Mouse (Mus musculus) lung, adult 2 months (tissue): ENCODE measurements at regions not wholly inside any gene's neighbourhood (a gene's known extent, or its start where the extent isn't known, plus 50 kb on each side); places are given as distances from the start of the nearest gene placed in this dataset.
A peak's percentile ranks its signal among the peaks of the same experiment; 100 is the strongest.

ENCODE experiments used
- DNase-seq: peaks from one replicate; pipeline ENCODE4 v3.0.0; 2022
- H3K4me1 ChIP-seq: fragments of 200-500 bp; 2 replicates; pipeline ENCODE4 v1.6.1; 2011; ENCODE audit warnings: low read length; ENCODE audit not compliant: control insufficient read depth, insufficient read depth
- H3K4me3 ChIP-seq: fragments of 200-500 bp; replicated peaks from 2 replicates; pipeline ENCODE3; 2011; ENCODE audit warnings: low read depth, mild to moderate bottlenecking, control low read depth, low read length; ENCODE audit errors: extremely low read depth
- CTCF ChIP-seq: fragments of 200-500 bp; IDR thresholded peaks from 2 replicates; pipeline ENCODE4 v1.5.1; 2011; ENCODE audit warnings: mild to moderate bottlenecking, low read length, control low read depth; ENCODE audit not compliant: insufficient read depth
- POLR2A ChIP-seq: fragments of 200-500 bp; IDR thresholded peaks from 2 replicates; pipeline ENCODE4 v1.6.1; 2011; ENCODE audit warnings: low read depth, mild to moderate bottlenecking, control low read depth, low read length, borderline replicate concordance; ENCODE audit errors: extremely low read depth
- WGBS: fragments of 180-500 bp; shearing (Covaris S2); methylation state at CpG from one replicate; pipeline ENCODE4 v1.1.7; 2018; 5-methylcytosine and 5-hydroxymethylcytosine counted together

DNA sequence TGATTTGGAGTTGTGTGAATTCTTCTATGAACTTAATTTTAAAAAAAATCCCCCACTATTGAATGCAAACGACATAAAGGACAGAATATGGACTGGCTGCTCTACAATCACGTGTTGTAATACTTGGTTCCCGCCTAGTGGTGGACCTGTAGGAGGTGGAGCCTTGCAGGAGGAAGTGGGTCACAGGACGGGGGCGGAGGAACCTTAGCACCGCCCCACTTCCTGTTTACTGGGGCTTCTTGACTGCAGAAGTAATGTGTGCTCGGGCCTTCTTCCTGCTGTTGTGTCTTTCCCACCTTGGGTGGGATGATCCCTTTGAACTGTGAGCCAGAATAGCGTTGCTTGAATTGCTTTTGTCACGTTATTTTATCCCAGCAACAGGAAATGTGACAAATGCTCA lies 52.2 kb upstream of the Tmem108 start:
- no peak for TF ChIP-seq CTCF
- TF ChIP-seq POLR2A: no peak
- DNase-seq: no peak
- Histone ChIP-seq H3K4me3 (no peak overlapping the region), H3K4me1 (no peaks in the 10 kb centered on the region)
- WGBS: 78% methylated on average over 9 of the region's 9 CpGs

GRCm38 (mm10) chr9:103818998-103819397 lies 57.4 kb upstream of the Tmem108 start:
- TF ChIP-seq CTCF: no peak
- no peak for TF ChIP-seq POLR2A
- H3K4me1 ChIP-seq: no peaks in the 10 kb centered on the region
- no peak overlapping the region for H3K4me3 ChIP-seq
- WGBS: 69% methylated on average over 2 of the region's 2 CpGs
- no peak for DNase-seq

- no peaks in the 10 kb centered on the region for H3K4me1 ChIP-seq
- DNase-seq: no peak
- no peak overlapping the region for H3K4me3 ChIP-seq
- 78% methylated on average over 3 of the region's 3 CpGs for WGBS
- TF ChIP-seq CTCF: no peak
- TF ChIP-seq POLR2A: no peak
Measured at GRCm38 (mm10) chr9:103821632-103822031, 60.0 kb upstream of the Tmem108 start.

GRCm38 (mm10) chr9:103823491-103823890 lies 61.9 kb upstream of the Tmem108 start:
- WGBS: 70% methylated on average over 3 of the region's 3 CpGs
- no peak for TF ChIP-seq CTCF
- no peak for TF ChIP-seq POLR2A
- H3K4me3 ChIP-seq: no peak overlapping the region

DNA sequence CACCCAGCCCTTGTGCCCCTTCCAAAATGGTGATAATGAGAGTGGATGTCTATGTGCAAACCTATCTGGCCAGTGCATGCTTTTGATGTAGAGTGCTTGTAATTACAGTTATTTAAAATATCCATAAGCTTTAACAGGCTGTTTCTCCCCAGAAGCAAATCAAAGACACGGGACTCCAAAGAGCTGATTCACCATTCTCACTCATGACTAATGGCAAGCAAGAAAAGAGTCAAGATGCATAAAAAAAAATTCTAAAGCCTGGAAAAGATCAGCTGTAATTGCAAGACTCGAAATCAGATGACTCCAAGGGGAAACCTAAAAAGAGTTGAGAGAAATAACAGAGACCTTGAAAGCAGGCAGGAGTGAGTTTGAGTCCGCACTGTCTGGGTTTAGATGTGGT lies 79.6 kb upstream of the Tmem108 start:
- H3K4me1 ChIP-seq: no peaks in the 10 kb centered on the region
- 67% methylated on average over 3 of the region's 3 CpGs for WGBS
- no peak for TF ChIP-seq POLR2A
- no peak for TF ChIP-seq CTCF
- no peak overlapping the region for H3K4me3 ChIP-seq
- DNase-seq: no peak

More at GRCm38 (mm10) chr9:103823491-103823890, 61.9 kb upstream of the Tmem108 start:
- H3K4me1 ChIP-seq: no peaks in the 10 kb centered on the region
- DNase-seq: no peak

DNA sequence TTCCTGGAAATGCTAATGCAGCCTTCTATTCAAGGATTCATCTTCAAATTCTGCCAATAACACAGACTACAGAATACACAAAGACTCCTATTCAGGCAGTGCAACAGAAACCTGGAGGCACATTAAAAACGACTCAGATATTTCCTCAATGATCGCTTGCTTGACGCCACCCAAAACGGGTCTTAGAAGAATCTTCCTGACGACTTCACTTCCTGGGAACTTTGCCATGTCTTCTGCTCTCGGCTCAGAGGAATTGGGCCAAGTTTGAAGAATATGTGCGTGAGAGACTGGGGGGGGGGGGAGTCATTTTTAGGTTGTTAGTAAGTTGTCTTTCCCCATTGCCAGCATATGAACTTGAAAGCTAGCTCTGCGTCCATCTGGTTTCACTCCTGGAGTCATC lies 82.2 kb upstream of the Tmem108 start:
- 63% methylated on average over 8 of the region's 8 CpGs for WGBS
- no peak for DNase-seq

DNA sequence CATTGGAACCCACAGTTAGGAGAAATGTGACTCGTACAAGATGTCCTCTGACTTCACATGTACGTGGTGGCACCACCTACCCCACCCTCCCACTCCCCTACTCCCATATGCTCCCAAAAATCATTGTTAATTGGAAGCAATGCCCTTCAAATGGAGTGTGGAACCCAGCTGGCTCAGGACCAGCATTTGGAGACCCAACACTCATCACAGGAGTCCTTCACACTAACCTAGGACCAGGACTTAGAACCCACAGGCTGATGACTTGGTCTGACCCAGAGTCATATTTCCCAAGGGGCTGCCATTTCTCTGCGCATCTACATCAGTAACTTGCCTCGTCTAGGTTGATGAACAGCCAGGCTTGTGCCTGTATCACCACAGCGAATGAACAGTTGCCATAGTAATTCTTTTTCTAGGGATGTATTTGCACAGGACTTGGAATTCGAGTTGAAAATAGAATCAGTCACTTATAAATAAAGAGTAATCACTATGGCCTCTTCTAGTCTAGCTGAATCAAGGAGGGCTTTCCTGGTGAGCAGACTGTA lies 84.3 kb upstream of the Tmem108 start:
- no peak for TF ChIP-seq POLR2A
- TF ChIP-seq CTCF: no peak
- DNase-seq: no peak
- 66% methylated on average over 6 of the region's 6 CpGs for WGBS
- H3K4me1 ChIP-seq: no peaks in the 10 kb centered on the region
- no peak overlapping the region for H3K4me3 ChIP-seq

More for the DNA sequence above, 82.2 kb upstream of the Tmem108 start:
- H3K4me3 ChIP-seq: no peak overlapping the region
- H3K4me1 ChIP-seq: no peaks in the 10 kb centered on the region
- TF ChIP-seq POLR2A: no peak
- no peak for TF ChIP-seq CTCF

- H3K4me3 ChIP-seq: no peak overlapping the region
- H3K4me1 ChIP-seq: no peaks in the 10 kb centered on the region
- WGBS: 42% methylated on average over 7 of the region's 7 CpGs
- TF ChIP-seq POLR2A (no peak), CTCF (no peak)
- no peak for DNase-seq
Measured at GRCm38 (mm10) chr9:103847931-103848330, 86.3 kb upstream of the Tmem108 start.

DNA sequence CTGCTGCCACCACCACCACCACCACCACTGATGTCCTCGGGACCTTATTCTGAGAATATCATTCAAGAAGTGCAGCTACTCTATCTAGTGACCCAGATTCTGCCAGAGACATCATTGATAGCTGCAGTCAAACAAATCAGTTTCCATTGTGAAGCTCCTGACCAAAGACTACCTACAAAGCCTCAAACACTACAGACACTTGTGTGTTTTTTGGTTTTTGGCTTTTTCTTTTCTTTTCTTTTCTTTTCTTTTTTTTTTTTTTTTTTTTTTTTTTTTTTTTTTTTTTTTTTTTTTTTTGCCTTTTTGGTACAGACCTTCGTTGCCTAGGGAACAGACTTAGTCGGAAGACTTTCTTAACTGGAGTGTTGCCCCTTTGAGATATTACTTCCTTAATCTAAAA lies 87.4 kb upstream of the Tmem108 start:
- no peak for DNase-seq
- Histone ChIP-seq H3K4me3 (no peak overlapping the region), H3K4me1 (no peaks in the 10 kb centered on the region)
- no peak for TF ChIP-seq CTCF
- TF ChIP-seq POLR2A: no peak
- WGBS: 64% methylated on average over 3 of the region's 3 CpGs

- H3K4me1 ChIP-seq: no peaks in the 10 kb centered on the region
- 62% methylated on average over 2 of the region's 2 CpGs for WGBS
- H3K4me3 ChIP-seq: no peak overlapping the region
- TF ChIP-seq CTCF (no peak), POLR2A (no peak)
- DNase-seq: no peak
Measured at GRCm38 (mm10) chr9:103852691-103853090, 91.1 kb upstream of the Tmem108 start.

- 40% methylated on average over 12 of the region's 12 CpGs for WGBS
- TF ChIP-seq CTCF: no peak
- no peak for TF ChIP-seq POLR2A
- DNase-seq: peak; percentile 14
- H3K4me3 ChIP-seq: no peak overlapping the region
- H3K4me1 ChIP-seq: no peaks in the 10 kb centered on the region; the same call in 1 of the 2 replicates
Measured at GRCm38 (mm10) chr9:103860658-103861377, 99.2 kb upstream of the Tmem108 start.
